Mouse (Mus musculus) midbrain, embryonic 15.5 days (tissue): Measurements from ENCODE around the gene Spsb4. TPM values are rescaled to one million over a fixed set of nuclear protein-coding genes. Genes with fewer than 3 reads are reported as not detected.
"Not testable (repeated sequence)": the region's sequence is repeated elsewhere in the genome, so short reads cannot be mapped to it uniquely, and the experiment has no call there.

Experiments
- ATAC-seq: fragments of 200-750 bp; cut with Nextera tagmentation; replicated peaks from 2 replicates; pipeline ENCODE4 v1.8.0; 2017; ENCODE audit warnings: moderate TSS enrichment
- H3K27ac ChIP-seq: fragments of 300-500 bp; sonication (generic); 2 replicates; pipeline ENCODE4 v1.5.1; 2015; ENCODE audit warnings: mild to moderate bottlenecking, inconsistent platforms
- H3K27me3 ChIP-seq: fragments of 300-500 bp; sonication (generic); replicated peaks from 2 replicates; pipeline ENCODE4 v1.6.1; 2015; ENCODE audit warnings: inconsistent platforms
- H3K36me3 ChIP-seq: fragments of 300-500 bp; sonication (generic); replicated peaks from 2 replicates; pipeline ENCODE4 v1.6.1; 2015; ENCODE audit warnings: inconsistent platforms
- H3K4me1 ChIP-seq: fragments of 300-500 bp; sonication (generic); 2 replicates; pipeline ENCODE4 v1.6.1; 2015; ENCODE audit warnings: inconsistent platforms
- H3K4me2 ChIP-seq: fragments of 300-500 bp; sonication (generic); 2 replicates; pipeline ENCODE4 v1.6.1; 2015; ENCODE audit warnings: inconsistent platforms, mild to moderate bottlenecking, moderate library complexity
- H3K4me3 ChIP-seq: fragments of 300-500 bp; sonication (generic); 2 replicates; pipeline ENCODE4 v1.5.1; 2015; ENCODE audit warnings: mild to moderate bottlenecking, inconsistent platforms
- H3K9ac ChIP-seq: fragments of 300-500 bp; sonication (generic); 2 replicates; pipeline ENCODE4 v1.6.1; 2015; ENCODE audit warnings: mild to moderate bottlenecking, inconsistent platforms
- H3K9me3 ChIP-seq: fragments of 300-500 bp; sonication (generic); 2 replicates; pipeline ENCODE4 v1.6.1; 2016; ENCODE audit warnings: inconsistent platforms
- WGBS: fragments of 180-500 bp; shearing (Covaris S2); methylation state at CpG from one replicate; pipeline ENCODE4 v1.1.7; 2015; ENCODE audit warnings: mixed read lengths; 5-methylcytosine and 5-hydroxymethylcytosine counted together
- polyA plus RNA-seq: library from polyadenylated mRNA; unstranded; fragments of >200 nt; fragmentation: Nextera tagmentation; extraction: Ambion mirVana; gene quantifications from 2 replicates; pipeline ENCODE4 v1.2.1, GENCODE M21; 2015

The Spsb4 gene
- polyA plus RNA-seq, 1 experiment from 2014 or later: 31.7 TPM

GRCm38 (mm10) chr9:96956646-96957297, 61.9 kb downstream of the Spsb4 start:
- H3K27ac ChIP-seq: peak overlapping the region; percentile 65
- peaks cover 29% of the 10 kb centered on the region for H3K4me1 ChIP-seq
- H3K27me3 ChIP-seq: no peaks in the 10 kb centered on the region
- H3K9ac ChIP-seq: no peak overlapping the region
- 16% methylated on average over 6 of the region's 6 CpGs for WGBS
- ATAC-seq: 0 out of 2 replicates have a peak, but pooled peaks have one; percentile 38
- H3K36me3 ChIP-seq: no peaks in the 10 kb centered on the region
- no peaks in the 10 kb centered on the region for H3K9me3 ChIP-seq
- H3K4me2 ChIP-seq: no peak overlapping the region
- H3K4me3 ChIP-seq: no peak overlapping the region

- WGBS: 75% methylated on average over 15 of the region's 15 CpGs
These were observed 64.4 kb downstream of the Spsb4 start for GRCm38 (mm10) chr9:96954063-96954809.

GRCm38 (mm10) chr9:96953443-96953842, 65.2 kb downstream of the Spsb4 start:
- H3K4me2 ChIP-seq: no peak overlapping the region
- WGBS: 95% methylated on average over 8 of the region's 8 CpGs
- no peak overlapping the region for H3K4me3 ChIP-seq
- H3K4me1 ChIP-seq: peaks cover 25% of the 10 kb centered on the region
- no peak overlapping the region for H3K9ac ChIP-seq
- no peaks in the 10 kb centered on the region for H3K9me3 ChIP-seq
- H3K27me3 ChIP-seq: no peaks in the 10 kb centered on the region
- no peak overlapping the region for H3K27ac ChIP-seq
- no peaks in the 10 kb centered on the region for H3K36me3 ChIP-seq
- no peak for ATAC-seq

More at GRCm38 (mm10) chr9:96954063-96954809, 64.4 kb downstream of the Spsb4 start:
- Histone ChIP-seq H3K4me1 (peaks cover 25% of the 10 kb centered on the region), H3K9me3 (no peaks in the 10 kb centered on the region), H3K36me3 (no peaks in the 10 kb centered on the region), H3K27ac (no peak overlapping the region), H3K9ac (no peak overlapping the region), H3K4me3 (no peak overlapping the region), H3K27me3 (no peaks in the 10 kb centered on the region), H3K4me2 (no peak overlapping the region)
- no peak for ATAC-seq

GRCm38 (mm10) chr9:96952310-96952975, 66.2 kb downstream of the Spsb4 start:
- no peak for ATAC-seq
- Histone ChIP-seq H3K4me2 (no peak overlapping the region), H3K9me3 (no peaks in the 10 kb centered on the region), H3K4me1 (peaks cover 15% of the 10 kb centered on the region), H3K36me3 (no peaks in the 10 kb centered on the region), H3K4me3 (no peak overlapping the region), H3K9ac (no peak overlapping the region), H3K27me3 (no peaks in the 10 kb centered on the region), H3K27ac (no peak overlapping the region)
- WGBS: 88% methylated on average over 9 of the region's 9 CpGs

- no peaks in the 10 kb centered on the region for H3K27me3 ChIP-seq
- H3K4me3 ChIP-seq: no peak overlapping the region
- 80% methylated on average over 9 of the region's 9 CpGs for WGBS
- no peaks in the 10 kb centered on the region for H3K36me3 ChIP-seq
- no peak overlapping the region for H3K27ac ChIP-seq
- no peaks in the 10 kb centered on the region for H3K4me1 ChIP-seq
- H3K9me3 ChIP-seq: no peaks in the 10 kb centered on the region
- ATAC-seq: no peak
- H3K9ac ChIP-seq: no peak overlapping the region
- H3K4me2 ChIP-seq: no peak overlapping the region
These were observed 69.1 kb downstream of the Spsb4 start for GRCm38 (mm10) chr9:96949551-96949950.

- H3K4me2 ChIP-seq: no peak overlapping the region
- 92% methylated on average over 5 of the region's 5 CpGs for WGBS
- no peak overlapping the region for H3K27ac ChIP-seq
- H3K9me3 ChIP-seq: no peaks in the 10 kb centered on the region
- ATAC-seq: no peak
- no peaks in the 10 kb centered on the region for H3K36me3 ChIP-seq
- no peak overlapping the region for H3K9ac ChIP-seq
- no peak overlapping the region for H3K4me3 ChIP-seq
- no peaks in the 10 kb centered on the region for H3K4me1 ChIP-seq
- H3K27me3 ChIP-seq: no peaks in the 10 kb centered on the region
These were observed 70.1 kb downstream of the Spsb4 start for GRCm38 (mm10) chr9:96948546-96948945.

- WGBS: 87% methylated on average over 5 of the region's 5 CpGs
- Histone ChIP-seq H3K27me3 (no peaks in the 10 kb centered on the region), H3K9me3 (no peaks in the 10 kb centered on the region), H3K4me3 (no peak overlapping the region), H3K36me3 (no peaks in the 10 kb centered on the region), H3K27ac (no peak overlapping the region), H3K4me2 (no peak overlapping the region), H3K4me1 (no peaks in the 10 kb centered on the region), H3K9ac (no peak overlapping the region)
- no peak for ATAC-seq
These were observed 71.5 kb downstream of the Spsb4 start for GRCm38 (mm10) chr9:96947171-96947570.

- H3K27ac ChIP-seq: no peak overlapping the region
- peak; percentile 60 for ATAC-seq
- H3K27me3 ChIP-seq: no peaks in the 10 kb centered on the region
- 68% methylated on average over 16 of the region's 16 CpGs for WGBS
- no peaks in the 10 kb centered on the region for H3K4me1 ChIP-seq
- H3K9me3 ChIP-seq: no peaks in the 10 kb centered on the region
- no peaks in the 10 kb centered on the region for H3K36me3 ChIP-seq
- H3K9ac ChIP-seq: no peak overlapping the region
- no peak overlapping the region for H3K4me3 ChIP-seq
- no peak overlapping the region for H3K4me2 ChIP-seq
These were observed 74.1 kb downstream of the Spsb4 start for GRCm38 (mm10) chr9:96944517-96944916.

GRCm38 (mm10) chr9:96942975-96943374, 75.7 kb downstream of the Spsb4 start:
- no peak overlapping the region for H3K4me2 ChIP-seq

GRCm38 (mm10) chr9:96938887-96939286, 79.8 kb downstream of the Spsb4 start:
- no peak overlapping the region; the same call in 1 of the 2 replicates for H3K9ac ChIP-seq
- H3K4me1 ChIP-seq: peaks cover 4% of the 10 kb centered on the region
- H3K9me3 ChIP-seq: no peaks in the 10 kb centered on the region
- no peaks in the 10 kb centered on the region for H3K27me3 ChIP-seq
- no peak overlapping the region for H3K4me3 ChIP-seq
- H3K27ac ChIP-seq: peak overlapping the region; percentile 16
- ATAC-seq: no peak; the same call in 1 of the 2 replicates
- WGBS: 56% methylated on average over 5 of the region's 5 CpGs
- H3K4me2 ChIP-seq: no peak overlapping the region
- H3K36me3 ChIP-seq: no peaks in the 10 kb centered on the region

More at GRCm38 (mm10) chr9:96942975-96943374, 75.7 kb downstream of the Spsb4 start:
- 97% methylated on average over 3 of the region's 3 CpGs for WGBS
- no peak overlapping the region for H3K9ac ChIP-seq
- no peaks in the 10 kb centered on the region for H3K9me3 ChIP-seq
- H3K4me3 ChIP-seq: no peak overlapping the region
- no peaks in the 10 kb centered on the region for H3K27me3 ChIP-seq
- no peaks in the 10 kb centered on the region for H3K36me3 ChIP-seq
- H3K4me1 ChIP-seq: peaks cover 4% of the 10 kb centered on the region
- no peak for ATAC-seq
- no peak overlapping the region for H3K27ac ChIP-seq

GRCm38 (mm10) chr9:96936427-96936826, 82.2 kb downstream of the Spsb4 start:
- H3K9me3 ChIP-seq, ATAC-seq, H3K4me3 ChIP-seq, H3K27ac ChIP-seq, H3K27me3 ChIP-seq, H3K36me3 ChIP-seq, H3K4me2 ChIP-seq, H3K4me1 ChIP-seq, H3K9ac ChIP-seq: not testable (repeated sequence)
- 95% methylated on average over 2 of the region's 2 CpGs for WGBS

GRCm38 (mm10) chr9:96935556-96936300, 82.9 kb downstream of the Spsb4 start:
- 68% methylated on average over 15 of the region's 15 CpGs for WGBS
- Histone ChIP-seq H3K27me3 (no peaks in the 10 kb centered on the region), H3K4me3 (no peak overlapping the region), H3K36me3 (no peaks in the 10 kb centered on the region), H3K9ac (no peak overlapping the region), H3K4me2 (no peak overlapping the region), H3K27ac (no peak overlapping the region), H3K4me1 (peaks cover 4% of the 10 kb centered on the region), H3K9me3 (no peaks in the 10 kb centered on the region)
- ATAC-seq: no peak
